Mouse (Mus musculus) heart, adult 8-10 months (tissue): ENCODE measurements around the gene Numbl. TPM values are rescaled to one million over a fixed set of nuclear protein-coding genes. Genes with fewer than 3 reads are reported as not detected.
"Not testable (repeated sequence)": the region's sequence is repeated elsewhere in the genome, so short reads cannot be mapped to it uniquely, and the experiment has no call there.

ENCODE experiments used
- DNase-seq: peaks from one replicate; pipeline ENCODE4 v3.0.0; 2022; ENCODE audit warnings: low spot score
- total RNA-seq, 4 experiments: library from RNA; stranded (reverse); gene quantifications; 2 replicates each; pipeline ENCODE4 v1.2.4; 2022

Gene Numbl
- total RNA-seq, result 1 to 10 TPM; 3.4 to 5.0 (median 4.1) TPM

- DNase-seq, result peak; percentile 89
These were observed at the start of gene Numbl for GRCm38 (mm10) chr7:27258205-27258899. Numbl (plus strand) TSS chr7:27258433.

DNA sequence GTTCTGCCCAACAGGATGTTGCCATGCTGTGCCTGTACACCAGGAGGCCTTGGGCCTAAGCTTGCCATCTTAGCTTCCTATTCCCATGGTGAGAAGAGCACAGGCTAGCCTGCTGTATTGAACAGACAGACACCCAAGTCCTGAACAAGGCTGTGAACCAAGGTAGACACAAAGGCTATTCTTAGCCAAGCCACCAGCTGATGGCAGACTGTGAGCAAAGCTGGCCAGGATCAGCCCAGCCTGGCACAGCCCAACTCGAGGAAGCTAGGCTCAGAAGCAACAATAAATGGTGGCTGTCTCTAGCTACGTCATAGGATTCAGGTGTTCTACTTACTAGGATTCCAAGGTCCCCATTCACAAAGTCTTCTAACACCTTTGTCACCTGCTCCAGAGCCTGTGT lies 45.6 kb upstream of the Numbl start:
- DNase-seq, result no peak

DNA sequence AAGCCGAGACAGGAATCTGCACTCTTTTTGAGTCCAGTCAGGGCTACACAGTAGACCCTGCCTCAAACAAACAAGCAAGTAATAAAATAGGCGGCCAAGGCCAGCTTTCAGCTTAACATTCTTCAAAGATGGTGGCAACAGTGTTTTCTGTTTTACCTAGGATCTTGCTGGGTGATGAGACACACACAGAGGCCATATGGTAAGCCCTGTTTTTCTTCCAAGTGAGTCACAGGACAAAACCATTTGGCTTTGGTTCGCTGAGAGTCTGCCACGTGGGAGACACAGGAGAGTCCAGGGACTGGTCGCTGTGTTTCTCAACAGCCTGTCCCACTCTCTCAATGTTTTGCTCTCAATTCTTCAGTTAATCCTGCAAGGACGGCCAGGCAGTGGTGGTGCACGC lies 39.6 kb upstream of the Numbl start:
- no peak for DNase-seq

GRCm38 (mm10) chr7:27219937-27220336 lies 38.3 kb upstream of the Numbl start:
- DNase-seq, result no peak

DNA sequence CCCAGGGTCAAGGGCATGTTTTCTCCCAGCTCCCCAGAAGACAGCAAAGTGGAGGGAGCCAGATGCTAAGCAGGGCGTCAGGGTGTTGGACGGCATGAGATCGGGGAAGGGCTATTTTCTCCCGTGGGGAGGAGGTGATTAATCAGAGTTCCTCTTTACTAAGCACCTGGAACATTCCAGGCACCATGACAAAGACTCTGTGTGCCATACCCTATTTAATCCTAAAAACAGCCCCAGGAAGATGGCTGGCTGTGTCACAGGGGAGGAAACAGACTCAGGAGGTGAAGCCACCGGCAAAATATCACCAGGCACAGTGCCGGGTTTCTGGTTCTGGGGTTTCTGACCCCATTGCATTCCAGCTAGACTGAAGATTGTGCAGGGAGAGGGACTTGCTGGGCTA lies 36.3 kb upstream of the Numbl start:
- no peak for DNase-seq

DNA sequence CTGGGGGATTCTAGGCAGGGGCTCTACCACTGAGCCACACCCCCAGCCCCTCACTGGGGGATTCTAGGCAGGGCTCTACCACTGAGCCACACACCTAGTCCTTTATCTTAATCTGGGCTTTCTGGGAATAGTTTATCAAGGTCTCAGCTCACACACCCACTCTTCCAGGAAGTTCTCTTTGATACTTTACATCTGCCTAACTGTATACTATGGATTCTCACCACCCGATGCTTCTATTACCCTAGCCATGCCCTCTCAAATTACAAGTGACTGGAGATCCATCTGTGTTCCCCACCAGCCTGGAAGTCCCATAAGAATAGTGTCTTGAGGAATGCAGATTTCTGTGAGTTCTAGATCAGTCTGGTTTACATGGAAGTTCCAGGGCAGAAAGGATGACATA lies 35.7 kb upstream of the Numbl start:
- DNase-seq, result no peak

GRCm38 (mm10) chr7:27224877-27225575 lies 33.2 kb upstream of the Numbl start:
- peak; percentile 35 for DNase-seq

DNA sequence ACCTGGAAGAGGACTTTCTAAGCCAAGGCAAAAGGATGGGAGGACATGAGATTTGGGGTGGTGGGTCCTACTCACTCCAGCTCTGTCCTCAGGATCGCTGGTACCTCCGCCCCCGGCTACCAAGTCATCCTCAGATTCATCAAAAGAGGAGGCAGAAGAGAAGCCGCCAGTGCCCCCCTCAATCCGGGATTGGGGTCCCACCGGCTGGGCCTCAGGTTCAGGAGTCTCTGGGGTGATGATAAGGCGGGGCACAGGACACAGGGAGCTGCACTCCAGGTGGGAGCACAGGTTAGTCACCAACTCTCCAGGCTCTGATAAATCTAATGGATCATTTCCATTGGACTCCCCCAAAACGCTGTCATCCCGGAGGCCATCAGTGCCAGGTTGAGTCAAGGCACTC lies 31.0 kb upstream of the Numbl start:
- DNase-seq, result no peak

GRCm38 (mm10) chr7:27227676-27228075 lies 30.6 kb upstream of the Numbl start:
- DNase-seq, result no peak

DNA sequence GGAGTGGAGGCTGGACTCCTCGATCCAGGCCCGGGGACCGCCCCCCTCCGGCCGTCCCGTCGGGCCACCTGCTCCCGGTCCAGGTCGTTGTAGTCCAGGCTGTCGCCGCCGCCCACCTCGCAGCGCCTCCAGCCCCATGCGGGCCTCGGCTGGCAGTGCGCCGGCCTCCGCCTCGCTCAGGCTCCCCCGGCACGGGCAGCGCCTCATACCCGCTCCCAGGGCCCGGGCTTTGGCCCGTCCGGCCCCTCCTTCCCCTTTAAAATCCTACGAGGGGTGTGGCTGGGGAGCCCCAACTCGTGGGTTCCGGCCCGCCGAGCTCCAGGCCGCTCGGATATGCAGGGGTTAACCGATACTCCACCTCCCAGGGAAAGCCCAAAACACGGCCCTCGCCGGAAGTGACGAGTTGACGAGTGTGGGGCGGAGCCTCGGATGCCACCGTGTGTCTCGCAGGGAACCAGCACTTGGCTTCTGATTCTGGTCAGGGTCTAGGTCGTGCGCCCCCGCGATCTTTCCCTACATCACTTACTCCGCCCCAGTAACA lies 29.9 kb upstream of the Numbl start, which contains the start of gene Itpkc:
Gene Itpkc, minus strand, starts transcription at position 381 of the 541 bp plus-strand sequence.
- peak; percentile 91 for DNase-seq

DNA sequence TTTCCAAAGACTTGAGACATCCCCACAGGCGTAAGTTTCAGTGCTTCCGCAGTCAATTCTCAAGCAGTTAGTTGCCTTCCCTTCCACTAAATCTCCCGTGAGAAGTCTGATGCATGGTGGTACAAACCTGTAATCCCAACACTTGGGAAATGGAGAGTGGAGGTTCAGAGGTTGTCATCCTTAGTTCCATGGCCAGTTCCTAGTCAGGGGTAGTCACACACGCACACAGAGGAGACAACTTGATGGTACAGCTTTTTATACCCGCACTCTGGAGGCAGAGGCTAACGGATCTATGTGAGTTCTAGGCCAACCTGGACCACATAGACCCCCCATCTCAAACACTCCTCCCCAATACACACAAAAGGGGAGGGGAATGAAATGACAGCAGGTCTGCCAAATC lies 29.4 kb upstream of the Numbl start:
- no peak for DNase-seq

GRCm38 (mm10) chr7:27230781-27231180 lies 27.5 kb upstream of the Numbl start:
- DNase-seq, result no peak

DNA sequence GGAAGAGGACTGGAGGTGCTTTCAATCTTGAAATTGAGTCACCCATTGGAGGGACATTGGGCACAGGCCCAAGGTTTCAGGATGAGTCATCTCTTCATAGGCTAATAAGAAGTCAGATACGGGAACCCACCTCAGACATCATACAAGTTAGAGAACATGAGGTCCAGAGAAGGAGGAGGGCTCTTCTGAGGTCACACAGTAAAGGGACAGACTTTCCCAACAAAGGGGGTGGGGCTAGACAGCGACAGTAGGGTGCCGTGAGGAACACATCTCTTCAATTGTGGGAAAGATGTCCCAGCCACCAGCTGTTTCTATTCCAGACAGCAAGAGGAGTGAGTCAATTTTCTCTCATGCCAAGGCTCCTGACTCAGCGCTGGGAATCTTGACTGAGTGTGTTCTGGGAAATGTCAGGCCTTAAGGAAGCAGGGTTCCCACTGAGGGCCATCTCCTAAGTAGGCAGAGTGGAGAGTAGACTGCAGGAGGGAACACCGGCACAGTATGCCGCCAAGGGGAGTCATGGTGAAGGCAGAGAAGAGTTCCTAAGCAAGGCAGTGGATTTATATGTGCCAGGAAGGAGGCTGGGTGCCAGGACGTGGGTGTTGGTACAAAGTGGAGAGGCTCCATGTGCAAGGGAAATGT lies 26.4 kb upstream of the Numbl start:
- peak; percentile 60 for DNase-seq

DNA sequence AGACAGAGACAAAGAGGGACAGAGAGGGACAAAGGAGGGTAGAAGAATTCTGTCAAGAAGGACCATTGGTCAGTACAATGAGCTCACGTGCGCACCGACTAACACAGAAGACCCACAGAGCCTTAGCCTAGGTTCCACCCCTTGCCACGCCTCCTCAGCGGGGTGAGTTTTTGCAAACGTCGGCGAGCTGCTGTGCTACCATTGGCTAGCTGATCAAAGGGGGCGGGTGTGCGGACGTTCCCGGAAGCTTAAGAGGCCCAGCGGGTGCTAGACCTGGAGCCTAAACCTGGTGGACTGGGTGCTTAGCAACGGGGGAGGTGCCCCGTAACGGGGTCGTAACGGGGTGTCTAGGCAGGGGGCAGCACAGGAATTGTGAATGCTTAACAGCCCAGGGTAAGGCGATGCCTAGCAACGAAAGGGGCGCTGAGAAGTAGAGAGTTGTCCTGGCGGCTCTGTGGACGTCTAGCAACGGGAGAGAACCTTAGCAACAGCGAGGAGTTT lies 25.4 kb upstream of the Numbl start, which contains the start of gene Coq8b:
Gene Coq8b, plus strand, starts transcription at position 243 of the 501 bp plus-strand sequence.
- peak; percentile 95 for DNase-seq

DNA sequence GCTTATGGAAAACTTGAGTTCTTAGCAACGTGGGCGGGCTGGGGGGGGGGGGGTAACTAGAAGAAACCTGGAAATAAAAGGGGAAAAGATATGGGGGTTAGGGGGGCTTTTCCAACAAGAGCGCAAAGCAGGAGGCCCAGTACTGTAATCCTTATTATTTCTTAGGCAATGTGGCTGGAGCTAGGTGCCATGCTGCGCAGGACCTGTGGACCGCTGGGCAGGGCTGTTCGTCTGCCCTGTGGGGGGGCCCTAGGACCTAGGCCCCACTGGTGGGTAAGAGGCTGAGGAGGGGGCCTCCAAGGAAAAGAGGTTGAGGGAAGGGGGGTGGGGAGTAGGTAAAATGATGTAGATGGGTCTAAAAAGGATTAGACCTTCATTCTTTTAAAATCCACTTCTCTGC lies 24.9 kb upstream of the Numbl start:
- no peak for DNase-seq

- no peak for DNase-seq
These were observed 22.5 kb upstream of the Numbl start for GRCm38 (mm10) chr7:27235726-27236125.

DNA sequence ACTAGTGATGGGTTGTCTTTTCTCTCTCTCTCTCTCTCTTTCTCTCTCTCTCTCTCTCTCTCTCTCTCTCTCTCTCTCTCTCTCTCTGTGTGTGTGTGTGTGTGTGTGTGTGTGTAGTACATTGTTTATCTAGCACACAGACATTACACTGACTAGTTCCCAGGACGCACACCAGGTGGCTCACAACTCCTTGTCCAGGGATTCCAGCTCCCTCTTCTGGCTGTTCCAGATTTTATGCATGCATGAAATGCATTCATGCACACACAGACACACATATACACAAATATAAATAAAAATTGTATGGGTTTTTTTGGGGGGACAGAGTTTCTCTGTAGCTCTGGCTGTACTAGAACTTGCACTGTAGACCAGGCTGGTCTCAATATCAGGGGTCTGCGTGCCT lies 20.7 kb upstream of the Numbl start:
- DNase-seq, result no peak

DNA sequence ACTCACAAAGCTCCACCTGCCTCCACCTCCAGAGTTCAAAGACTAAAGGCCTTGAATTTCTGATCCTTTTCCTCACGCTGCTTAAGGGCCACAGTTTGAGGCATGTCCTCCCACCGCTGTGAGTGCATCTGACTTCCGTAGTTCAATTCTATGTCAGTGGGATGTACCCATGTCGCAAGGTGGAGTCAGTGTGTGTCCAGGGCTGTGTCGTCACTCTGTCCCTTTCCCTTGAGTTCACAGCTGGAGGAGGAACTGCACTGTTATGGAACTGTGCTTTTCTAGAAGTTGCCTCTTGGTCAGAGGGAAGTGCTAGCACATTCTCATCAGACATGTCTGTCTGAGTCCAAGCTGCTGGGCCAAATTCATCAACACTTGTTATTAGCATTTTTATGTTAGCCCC lies 19.7 kb upstream of the Numbl start:
- DNase-seq, result no peak

GRCm38 (mm10) chr7:27243211-27243610 lies 15.0 kb upstream of the Numbl start:
- no peak for DNase-seq

- not testable (repeated sequence) for DNase-seq
These were observed 14.1 kb upstream of the Numbl start for GRCm38 (mm10) chr7:27244088-27244487.

GRCm38 (mm10) chr7:27249146-27249545 lies 9.1 kb upstream of the Numbl start:
- DNase-seq, result no peak

DNA sequence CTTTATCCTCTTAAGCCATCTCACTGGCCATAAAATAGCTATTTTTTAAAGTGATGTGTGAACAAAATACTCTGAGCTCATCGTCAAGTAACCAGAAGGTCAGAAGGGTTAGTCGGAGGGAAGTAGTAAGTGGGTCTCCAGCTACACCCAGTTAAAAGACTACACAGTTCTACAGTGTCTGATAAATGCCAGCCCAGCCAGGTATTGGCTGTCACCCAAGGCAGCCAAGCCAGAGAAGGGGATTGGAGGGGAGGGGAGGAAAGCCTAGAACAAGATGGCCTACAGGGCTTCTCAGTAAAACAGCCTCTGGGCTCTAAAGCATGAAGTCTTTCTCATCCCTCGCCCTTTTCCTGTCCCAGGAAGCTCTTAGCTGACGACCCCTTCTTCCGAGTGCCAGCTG lies 8.3 kb upstream of the Numbl start:
- no peak for DNase-seq
